Mouse (Mus musculus) erythroblast, embryonic 14.5 days (primary cell): Measurements from ENCODE around the gene Myo15.

Experiments
- GATA1 ChIP-seq: IDR thresholded peaks from 2 replicates; pipeline ENCODE4 v1.6.1; 2012; ENCODE audit warnings: low read length, inconsistent platforms, mixed read lengths
- TAL1 ChIP-seq: IDR thresholded peaks from 3 replicates; pipeline ENCODE4 v1.6.1; 2012; ENCODE audit warnings: low read length, inconsistent platforms, mixed read lengths

- no peak for TF ChIP-seq GATA1
- TF ChIP-seq TAL1: no peak
Observed at GRCm38 (mm10) chr11:60436618-60437017, 32.5 kb upstream of the Myo15 start.
